Mouse (Mus musculus) embryonic facial prominence, embryonic 12.5 days (tissue): ENCODE results near the gene St6galnac3. TPM values are rescaled to one million over a fixed set of nuclear protein-coding genes. Genes with fewer than 3 reads are reported as not detected.

Experiments used
- ATAC-seq: fragments of 200-750 bp; cut with Nextera tagmentation; 2 replicates; pipeline ENCODE4 v1.8.0; 2017; ENCODE audit not compliant: insufficient number of reproducible peaks, insufficient read depth, low FRiP score, low TSS enrichment
- H3K27ac ChIP-seq: fragments of 300-500 bp; sonication (generic); 2 replicates; pipeline ENCODE4 v1.5.1; 2016; ENCODE audit warnings: mild to moderate bottlenecking
- H3K27me3 ChIP-seq: fragments of 300-500 bp; sonication (generic); 2 replicates; pipeline ENCODE4 v1.6.1; 2016; ENCODE audit warnings: mild to moderate bottlenecking, moderate library complexity
- H3K36me3 ChIP-seq: fragments of 300-500 bp; sonication (generic); 2 replicates; pipeline ENCODE4 v1.6.1; 2016; ENCODE audit warnings: mild to moderate bottlenecking
- H3K4me1 ChIP-seq: fragments of 300-500 bp; sonication (generic); 2 replicates; pipeline ENCODE4 v1.6.1; 2016
- H3K4me2 ChIP-seq: fragments of 300-500 bp; sonication (generic); replicated peaks from 2 replicates; pipeline ENCODE4 v1.6.1; 2016; ENCODE audit warnings: mild to moderate bottlenecking, moderate library complexity
- H3K4me3 ChIP-seq: fragments of 300-500 bp; sonication (generic); 2 replicates; pipeline ENCODE4 v1.5.1; 2016; ENCODE audit warnings: mild to moderate bottlenecking
- H3K9ac ChIP-seq: fragments of 300-500 bp; sonication (generic); 2 replicates; pipeline ENCODE4 v1.6.1; 2016; ENCODE audit warnings: mild to moderate bottlenecking, moderate library complexity
- H3K9me3 ChIP-seq: fragments of 300-500 bp; sonication (generic); 2 replicates; pipeline ENCODE4 v1.6.1; 2016; ENCODE audit warnings: mild to moderate bottlenecking, moderate library complexity
- WGBS: fragments of 180-500 bp; shearing (Covaris S2); methylation state at CpG from one replicate; pipeline ENCODE4 v1.1.7; 2016; 5-methylcytosine and 5-hydroxymethylcytosine counted together
- polyA plus RNA-seq: library from polyadenylated mRNA; unstranded; fragments of >200 nt; fragmentation: Nextera tagmentation; extraction: Ambion mirVana; gene quantifications from 2 replicates; pipeline ENCODE4 v1.2.1, GENCODE M21; 2016

St6galnac3 gene
- polyA plus RNA-seq, 1 experiment from 2014 or later, result 70.2 TPM

- Histone ChIP-seq H3K36me3 (no peaks in the 10 kb centered on the region), H3K4me2 (no peak overlapping the region), H3K4me1 (peaks cover 27% of the 10 kb centered on the region), H3K27ac (no peak overlapping the region), H3K27me3 (no peaks in the 10 kb centered on the region), H3K9me3 (no peaks in the 10 kb centered on the region), H3K9ac (no peak overlapping the region), H3K4me3 (no peak overlapping the region)
- no peak for ATAC-seq
- WGBS, result 66% methylated on average over 1 of the region's 1 CpGs
Measured at GRCm38 (mm10) chr3:153706901-153707300, 18.1 kb downstream of the St6galnac3 start.

- peak overlapping the region; percentile 69; the same call in 1 of the 2 replicates for H3K27ac ChIP-seq
- no peak for ATAC-seq
- H3K27me3 ChIP-seq, result no peaks in the 10 kb centered on the region
- no peak overlapping the region for H3K4me2 ChIP-seq
- H3K9ac ChIP-seq, result no peak overlapping the region
- WGBS, result 34% methylated on average over 15 of the region's 15 CpGs
- H3K4me3 ChIP-seq, result no peak overlapping the region
- H3K9me3 ChIP-seq, result no peaks in the 10 kb centered on the region
- H3K4me1 ChIP-seq, result peaks cover 47% of the 10 kb centered on the region
- no peaks in the 10 kb centered on the region for H3K36me3 ChIP-seq
Measured at GRCm38 (mm10) chr3:153701752-153702740, 22.9 kb downstream of the St6galnac3 start.

- ATAC-seq, result no peak
- Histone ChIP-seq H3K9me3 (no peaks in the 10 kb centered on the region), H3K4me2 (no peak overlapping the region), H3K36me3 (no peaks in the 10 kb centered on the region), H3K4me1 (peaks cover 45% of the 10 kb centered on the region), H3K4me3 (no peak overlapping the region), H3K27me3 (no peaks in the 10 kb centered on the region), H3K9ac (no peak overlapping the region), H3K27ac (no peak overlapping the region)
- 40% methylated on average over 7 of the region's 7 CpGs for WGBS
Measured at GRCm38 (mm10) chr3:153701172-153701571, 23.8 kb downstream of the St6galnac3 start.

- Histone ChIP-seq H3K4me1 (peaks cover 33% of the 10 kb centered on the region), H3K9me3 (no peaks in the 10 kb centered on the region), H3K27me3 (no peaks in the 10 kb centered on the region), H3K36me3 (no peaks in the 10 kb centered on the region), H3K4me3 (no peak overlapping the region), H3K4me2 (no peak overlapping the region), H3K27ac (no peak overlapping the region), H3K9ac (no peak overlapping the region)
- no peak for ATAC-seq
- WGBS, result 72% methylated on average over 8 of the region's 8 CpGs
Measured at GRCm38 (mm10) chr3:153699086-153699485, 25.9 kb downstream of the St6galnac3 start.

- Histone ChIP-seq H3K4me1 (peaks cover 46% of the 10 kb centered on the region), H3K4me3 (no peak overlapping the region), H3K4me2 (no peak overlapping the region), H3K9ac (no peak overlapping the region), H3K27me3 (no peaks in the 10 kb centered on the region), H3K36me3 (no peaks in the 10 kb centered on the region), H3K9me3 (no peaks in the 10 kb centered on the region), H3K27ac (peak overlapping the region; percentile 54)
- no peak for ATAC-seq
- 61% methylated on average over 7 of the region's 7 CpGs for WGBS
Measured at GRCm38 (mm10) chr3:153692978-153693377, 32.0 kb downstream of the St6galnac3 start.

- Histone ChIP-seq H3K27ac (peak overlapping the region; percentile 51), H3K9me3 (no peaks in the 10 kb centered on the region), H3K4me2 (no peak overlapping the region), H3K27me3 (no peaks in the 10 kb centered on the region), H3K4me1 (peaks cover 42% of the 10 kb centered on the region), H3K4me3 (no peak overlapping the region), H3K36me3 (no peaks in the 10 kb centered on the region), H3K9ac (no peak overlapping the region)
- ATAC-seq, result no peak
- 19% methylated on average over 11 of the region's 11 CpGs for WGBS
Measured at GRCm38 (mm10) chr3:153692206-153692813, 32.7 kb downstream of the St6galnac3 start.

- Histone ChIP-seq H3K9ac (no peak overlapping the region), H3K27ac (peak overlapping the region; percentile 50; the same call in 1 of the 2 replicates), H3K9me3 (no peaks in the 10 kb centered on the region), H3K4me3 (no peak overlapping the region), H3K4me1 (peaks cover 39% of the 10 kb centered on the region), H3K36me3 (no peaks in the 10 kb centered on the region), H3K4me2 (no peak overlapping the region), H3K27me3 (no peaks in the 10 kb centered on the region)
- no peak for ATAC-seq
- 14% methylated on average over 4 of the region's 4 CpGs for WGBS
Measured at GRCm38 (mm10) chr3:153691537-153691936, 33.4 kb downstream of the St6galnac3 start.

GRCm38 (mm10) chr3:153690553-153690952 lies 34.4 kb downstream of the St6galnac3 start:
- ATAC-seq, result peak; percentile 68; the same call in 1 of the 2 replicates
- peak overlapping the region; percentile 78; the same call in 1 of the 2 replicates for H3K27ac ChIP-seq

GRCm38 (mm10) chr3:153689793-153690291 lies 35.1 kb downstream of the St6galnac3 start:
- Histone ChIP-seq H3K9ac (no peak overlapping the region), H3K4me1 (peaks cover 39% of the 10 kb centered on the region), H3K4me2 (0 out of 2 replicates have a peak overlapping the region, but pooled peaks have one; percentile 22), H3K36me3 (no peaks in the 10 kb centered on the region), H3K4me3 (no peak overlapping the region), H3K27ac (peak overlapping the region; percentile 78), H3K27me3 (no peaks in the 10 kb centered on the region), H3K9me3 (no peaks in the 10 kb centered on the region)
- 37% methylated on average over 11 of the region's 11 CpGs for WGBS
- peak; percentile 32 for ATAC-seq

More at GRCm38 (mm10) chr3:153690553-153690952, 34.4 kb downstream of the St6galnac3 start:
- Histone ChIP-seq H3K4me3 (no peak overlapping the region), H3K9me3 (no peaks in the 10 kb centered on the region), H3K27me3 (no peaks in the 10 kb centered on the region), H3K36me3 (no peaks in the 10 kb centered on the region), H3K4me2 (0 out of 2 replicates have a peak overlapping the region, but pooled peaks have one; percentile 22), H3K9ac (no peak overlapping the region), H3K4me1 (peaks cover 39% of the 10 kb centered on the region)
- 38% methylated on average over 2 of the region's 2 CpGs for WGBS

GRCm38 (mm10) chr3:153687896-153688295 lies 37.1 kb downstream of the St6galnac3 start:
- Histone ChIP-seq H3K9me3 (no peaks in the 10 kb centered on the region), H3K4me3 (no peak overlapping the region), H3K27me3 (no peaks in the 10 kb centered on the region), H3K27ac (no peak overlapping the region), H3K36me3 (no peaks in the 10 kb centered on the region), H3K4me2 (no peak overlapping the region), H3K4me1 (peaks cover 35% of the 10 kb centered on the region), H3K9ac (no peak overlapping the region)
- WGBS, result 73% methylated on average over 5 of the region's 5 CpGs
- ATAC-seq, result no peak

- Histone ChIP-seq H3K27me3 (no peaks in the 10 kb centered on the region), H3K36me3 (no peaks in the 10 kb centered on the region), H3K9ac (no peak overlapping the region), H3K4me1 (peaks cover 7% of the 10 kb centered on the region), H3K27ac (no peak overlapping the region), H3K9me3 (no peaks in the 10 kb centered on the region), H3K4me3 (no peak overlapping the region), H3K4me2 (no peak overlapping the region)
- WGBS, result 80% methylated on average over 1 of the region's 1 CpGs
- ATAC-seq, result no peak
Measured at GRCm38 (mm10) chr3:153684909-153685308, 40.1 kb downstream of the St6galnac3 start.
